Mouse (Mus musculus): ENCODE results near the gene Adra2b. TPM values are rescaled to one million over a fixed set of nuclear protein-coding genes. Genes with fewer than 3 reads are reported as not detected.

Gene Adra2b
- polyA plus RNA-seq, 1 experiment from 2014 or later: 0.33 TPM

DNA sequence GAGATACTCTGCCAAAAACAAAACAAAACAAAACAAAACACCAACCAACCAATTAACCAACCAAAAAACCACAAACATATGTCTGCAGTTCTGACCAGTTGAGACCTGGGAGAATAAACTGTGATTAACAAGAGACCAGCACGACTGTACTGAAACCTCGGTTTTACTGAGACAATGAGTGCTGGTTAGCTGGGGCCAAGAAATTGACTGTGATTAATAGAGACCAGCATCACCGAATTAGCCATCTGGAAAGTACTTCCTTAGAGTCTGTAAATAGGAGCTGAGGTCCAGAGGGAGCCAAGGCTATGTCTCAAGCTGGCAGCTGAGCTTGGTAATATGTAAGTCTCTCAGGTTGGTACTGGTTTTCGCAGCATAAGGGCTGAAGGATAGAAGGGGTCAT is 27.8 kb downstream of the Adra2b start:
- H3K4me1 ChIP-seq: no peaks in the 10 kb centered on the region
- WGBS: 55% methylated on average over 4 of the region's 4 CpGs
- H3K4me3 ChIP-seq (replicated peaks): no peak overlapping the region
- no peaks in the 10 kb centered on the region for H3K36me3 ChIP-seq
- no peaks in the 10 kb centered on the region for H3K9me3 ChIP-seq (replicated peaks)
- H3K27ac ChIP-seq (replicated peaks): no peak overlapping the region
- no peak overlapping the region for H3K9ac ChIP-seq
- H3K27me3 ChIP-seq: no peaks in the 10 kb centered on the region
- no peak for ATAC-seq (ENCODE audit: insufficient number of reproducible peaks, low FRiP score, low TSS enrichment, low read depth)
- H3K4me2 ChIP-seq (replicated peaks): no peak overlapping the region

DNA sequence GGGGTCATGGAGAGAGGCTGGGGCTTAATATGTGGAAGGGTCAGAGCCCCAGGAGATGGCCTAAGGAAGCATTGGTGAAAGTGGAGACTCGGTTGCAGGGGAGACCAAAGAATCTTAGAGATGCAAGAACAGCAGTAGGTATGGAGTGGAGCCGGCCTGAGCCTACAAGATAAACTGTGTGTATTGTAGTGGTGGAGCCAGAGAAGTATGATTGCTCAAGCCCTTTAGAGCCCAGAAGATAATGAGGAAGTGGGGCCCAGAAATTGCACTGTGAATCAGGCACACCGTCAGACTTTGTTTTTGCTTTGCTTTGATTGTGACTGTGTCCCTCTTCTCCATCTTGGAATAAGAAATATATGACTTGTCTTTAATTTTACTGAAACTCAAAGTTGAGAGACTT is 28.3 kb downstream of the Adra2b start:
- no peak overlapping the region for H3K4me3 ChIP-seq (replicated peaks)
- no peaks in the 10 kb centered on the region for H3K9me3 ChIP-seq (replicated peaks)
- H3K4me2 ChIP-seq (replicated peaks): no peak overlapping the region
- H3K36me3 ChIP-seq: no peaks in the 10 kb centered on the region
- 67% methylated on average over 3 of the region's 3 CpGs for WGBS
- H3K27me3 ChIP-seq: no peaks in the 10 kb centered on the region
- H3K9ac ChIP-seq: no peak overlapping the region
- H3K27ac ChIP-seq (replicated peaks): no peak overlapping the region
- no peaks in the 10 kb centered on the region for H3K4me1 ChIP-seq
- no peak for ATAC-seq (ENCODE audit: insufficient number of reproducible peaks, low FRiP score, low TSS enrichment, low read depth)

DNA sequence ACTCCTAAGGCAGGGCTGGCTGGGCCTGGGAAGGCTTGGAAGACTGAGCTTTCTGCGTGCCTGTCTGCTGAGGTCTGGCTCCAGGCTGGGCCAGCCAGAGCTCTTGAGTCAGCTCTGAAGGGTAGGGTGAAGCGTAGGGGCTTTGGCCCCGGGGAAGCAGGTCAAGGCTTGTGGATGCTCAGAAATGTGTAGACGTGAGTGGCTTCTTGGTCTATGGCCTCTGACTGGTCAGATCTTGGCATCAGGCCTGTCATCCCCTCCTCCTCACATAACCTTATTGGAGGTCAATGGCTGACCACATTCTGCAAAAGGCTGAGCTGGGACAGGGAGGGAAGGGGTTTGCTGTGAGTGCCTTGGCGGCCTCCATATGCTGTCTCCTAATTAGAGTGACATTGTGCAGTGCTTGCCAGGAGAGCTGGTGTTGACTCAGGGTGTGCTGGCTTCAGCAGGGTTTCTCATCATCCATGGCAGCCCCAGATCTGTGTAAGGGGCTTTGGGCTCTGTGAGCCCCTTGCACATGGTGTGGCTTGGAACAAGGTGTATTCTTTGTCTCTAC is 31.7 kb downstream of the Adra2b start:
- no peak overlapping the region for H3K4me3 ChIP-seq (replicated peaks)
- no peaks in the 10 kb centered on the region for H3K36me3 ChIP-seq
- H3K9ac ChIP-seq: no peak overlapping the region
- 78% methylated on average over 5 of the region's 5 CpGs for WGBS
- H3K4me2 ChIP-seq (replicated peaks): no peak overlapping the region
- H3K4me1 ChIP-seq: no peaks in the 10 kb centered on the region
- ATAC-seq (ENCODE audit: insufficient number of reproducible peaks, low FRiP score, low TSS enrichment, low read depth): no peak
- H3K27me3 ChIP-seq: no peaks in the 10 kb centered on the region
- H3K27ac ChIP-seq (replicated peaks): no peak overlapping the region
- H3K9me3 ChIP-seq (replicated peaks): no peaks in the 10 kb centered on the region

DNA sequence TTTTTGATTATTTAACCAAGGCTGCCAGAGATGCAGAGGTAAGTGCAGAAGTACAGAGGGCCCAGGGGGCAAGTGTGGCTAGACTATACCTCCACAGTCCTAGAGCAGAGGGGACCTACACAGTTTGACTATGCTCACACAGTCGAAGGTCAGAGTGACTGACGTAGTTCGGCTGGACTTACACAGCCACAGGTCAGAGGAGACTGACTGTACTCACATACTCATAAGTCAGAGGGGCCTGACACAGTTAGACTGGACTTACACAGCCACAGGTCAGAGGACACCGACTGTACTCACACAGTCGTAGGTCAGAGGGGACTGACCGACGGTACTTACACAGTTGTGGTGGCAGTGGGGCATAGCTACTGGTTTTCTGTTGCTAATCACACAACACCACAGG is 35.7 kb downstream of the Adra2b start:
- Histone ChIP-seq H3K4me2 (replicated peaks) (no peak overlapping the region), H3K9me3 (replicated peaks) (no peaks in the 10 kb centered on the region), H3K27me3 (no peaks in the 10 kb centered on the region), H3K4me3 (replicated peaks) (no peak overlapping the region), H3K4me1 (no peaks in the 10 kb centered on the region), H3K36me3 (no peaks in the 10 kb centered on the region), H3K27ac (replicated peaks) (no peak overlapping the region), H3K9ac (no peak overlapping the region)
- 92% methylated on average over 7 of the region's 7 CpGs for WGBS
- no peak for ATAC-seq (ENCODE audit: insufficient number of reproducible peaks, low FRiP score, low TSS enrichment, low read depth)

DNA sequence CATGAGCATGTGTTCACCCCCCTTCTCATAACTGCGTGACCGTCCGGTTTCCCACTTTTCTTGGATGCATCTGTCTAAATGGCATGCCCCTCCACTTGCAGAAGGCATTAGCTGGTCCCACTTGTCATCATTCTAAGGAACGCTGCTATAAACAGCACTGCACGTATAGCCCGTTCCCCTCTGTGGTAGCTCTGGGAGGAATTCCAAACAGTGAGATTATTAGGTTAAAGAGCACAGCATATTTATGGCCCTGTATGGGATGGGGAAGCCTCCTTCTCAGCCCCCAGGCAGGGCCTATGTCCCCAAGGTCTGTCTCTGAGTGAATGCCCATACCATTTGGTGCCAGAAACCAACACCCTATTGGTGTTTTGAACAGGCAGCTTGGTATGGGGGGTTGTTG is 48.1 kb downstream of the Adra2b start:
- H3K9ac ChIP-seq: no peak overlapping the region
- no peak overlapping the region for H3K27ac ChIP-seq (replicated peaks)
- H3K27me3 ChIP-seq: no peaks in the 10 kb centered on the region
- H3K4me2 ChIP-seq (replicated peaks): no peak overlapping the region
- H3K4me3 ChIP-seq (replicated peaks): no peak overlapping the region
- WGBS: 79% methylated on average over 6 of the region's 6 CpGs
- no peaks in the 10 kb centered on the region for H3K36me3 ChIP-seq
- no peak for ATAC-seq (ENCODE audit: insufficient number of reproducible peaks, low FRiP score, low TSS enrichment, low read depth)
- no peaks in the 10 kb centered on the region for H3K9me3 ChIP-seq (replicated peaks)
- no peaks in the 10 kb centered on the region for H3K4me1 ChIP-seq

DNA sequence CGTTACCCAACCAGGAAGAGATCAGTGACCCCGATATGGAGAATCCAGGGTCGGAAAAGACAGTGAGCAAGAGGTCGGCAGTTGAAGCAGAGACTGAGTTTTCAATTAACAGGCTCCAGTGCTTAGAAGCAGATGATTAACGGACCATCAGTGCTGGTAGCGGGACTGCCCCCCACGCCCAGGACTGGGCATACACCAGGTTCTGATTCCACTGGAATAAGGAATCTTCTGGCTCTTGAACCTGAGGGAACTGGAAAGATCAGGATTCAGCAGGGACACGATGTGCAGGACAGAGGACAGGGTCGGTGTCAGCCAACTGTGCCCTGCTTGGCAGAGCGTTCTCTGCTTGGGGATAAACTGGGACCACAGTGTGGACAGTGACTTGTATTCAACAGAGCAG is 52.8 kb downstream of the Adra2b start:
- Histone ChIP-seq H3K9ac (no peak overlapping the region), H3K27ac (replicated peaks) (no peak overlapping the region), H3K36me3 (no peaks in the 10 kb centered on the region), H3K27me3 (no peaks in the 10 kb centered on the region), H3K4me2 (replicated peaks) (no peak overlapping the region), H3K4me3 (replicated peaks) (no peak overlapping the region), H3K9me3 (replicated peaks) (no peaks in the 10 kb centered on the region), H3K4me1 (no peaks in the 10 kb centered on the region)
- ATAC-seq (ENCODE audit: insufficient number of reproducible peaks, low FRiP score, low TSS enrichment, low read depth): no peak
- WGBS: 73% methylated on average over 10 of the region's 10 CpGs

DNA sequence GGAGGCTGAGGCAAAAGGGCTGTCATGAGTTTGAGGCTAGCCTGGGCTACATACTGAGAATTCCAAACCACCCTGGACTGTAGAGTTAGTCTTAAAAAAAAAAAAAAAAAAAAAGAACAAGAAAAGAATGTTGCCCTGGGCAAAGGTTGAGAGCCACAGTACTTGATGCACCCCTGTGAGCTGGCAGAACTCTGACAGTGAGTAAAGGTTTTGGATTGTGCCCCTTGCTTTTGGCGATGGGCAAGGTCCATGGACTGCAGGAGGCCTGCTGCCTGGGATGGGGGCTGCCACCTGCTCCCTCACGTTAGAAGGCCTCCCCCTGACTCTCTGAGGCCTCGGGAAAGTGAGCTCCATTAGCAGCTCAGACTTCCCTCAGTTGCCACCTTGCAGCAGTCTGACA is 53.7 kb downstream of the Adra2b start:
- 49% methylated on average over 3 of the region's 3 CpGs for whole genome bisulfite sequencing
- Histone ChIP-seq H3K4me1 (no peaks in the 10 kb centered on the region), H3K27me3 (no peaks in the 10 kb centered on the region), H3K4me2 (replicated peaks) (no peak overlapping the region), H3K9ac (no peak overlapping the region), H3K9me3 (replicated peaks) (no peaks in the 10 kb centered on the region), H3K4me3 (replicated peaks) (no peak overlapping the region), H3K27ac (replicated peaks) (no peak overlapping the region), H3K36me3 (no peaks in the 10 kb centered on the region)
- ATAC-seq (ENCODE audit: insufficient number of reproducible peaks, low FRiP score, low TSS enrichment, low read depth): no peak

Other genes starting within 250 kb of the Adra2b start
- gene Ncaph, start 229.3 kb upstream of the Adra2b start, polyA plus RNA-seq (2015; fragmentation: Nextera tagmentation; extraction: Ambion mirVana): 60.2 and 62.2 TPM in 2 replicates
- 27.2 and 27.4 TPM in 2 replicates for gene Itpripl1, start 219.8 kb upstream of the Adra2b start, polyA plus RNA-seq (2015; fragmentation: Nextera tagmentation; extraction: Ambion mirVana)
- gene 1810024B03Rik, start 154.9 kb upstream of the Adra2b start, polyA plus RNA-seq (2015; fragmentation: Nextera tagmentation; extraction: Ambion mirVana): 1.9 and 2.3 TPM in 2 replicates
- gene Snrnp200, start 154.8 kb upstream of the Adra2b start, polyA plus RNA-seq (2015; fragmentation: Nextera tagmentation; extraction: Ambion mirVana): 48.1 and 50.0 TPM in 2 replicates
- 65.7 and 73.8 TPM in 2 replicates for gene Ciao1, start 115.4 kb upstream of the Adra2b start, polyA plus RNA-seq (2015; fragmentation: Nextera tagmentation; extraction: Ambion mirVana)
- gene Tmem127, start 115.3 kb upstream of the Adra2b start, polyA plus RNA-seq (2015; fragmentation: Nextera tagmentation; extraction: Ambion mirVana): 30.3 and 30.9 TPM in 2 replicates
- gene Stard7, start 93.0 kb upstream of the Adra2b start, polyA plus RNA-seq (2015; fragmentation: Nextera tagmentation; extraction: Ambion mirVana): 63.5 and 67.6 TPM in 2 replicates
- 9.1 and 10.6 TPM in 2 replicates for gene Dusp2, start 27.0 kb upstream of the Adra2b start, polyA plus RNA-seq (2015; fragmentation: Nextera tagmentation; extraction: Ambion mirVana)
- gene Astl, start 24.6 kb upstream of the Adra2b start, polyA plus RNA-seq (2015; fragmentation: Nextera tagmentation; extraction: Ambion mirVana): 0.24 TPM in 1 of 2 replicates, not detected in the other
- gene Gpat2, start 62.0 kb downstream of the Adra2b start, polyA plus RNA-seq (2015; fragmentation: Nextera tagmentation; extraction: Ambion mirVana): 0.49 and 0.71 TPM in 2 replicates
- gene Fahd2a, start 81.4 kb downstream of the Adra2b start, polyA plus RNA-seq (2015; fragmentation: Nextera tagmentation; extraction: Ambion mirVana): 24.4 and 25.3 TPM in 2 replicates
- 2.8 and 4.8 TPM in 2 replicates for gene Kcnip3, start 158.9 kb downstream of the Adra2b start, polyA plus RNA-seq (2015; fragmentation: Nextera tagmentation; extraction: Ambion mirVana)
- gene Prom2, start 178.3 kb downstream of the Adra2b start, polyA plus RNA-seq (2015; fragmentation: Nextera tagmentation; extraction: Ambion mirVana): 8.9 and 11.2 TPM in 2 replicates
- 4.7 and 5.8 TPM in 2 replicates for gene Zfp661, start 223.9 kb downstream of the Adra2b start, polyA plus RNA-seq (2015; fragmentation: Nextera tagmentation; extraction: Ambion mirVana)
- 113 and 124 TPM in 2 replicates for gene Mrps5, start 224.0 kb downstream of the Adra2b start, polyA plus RNA-seq (2015; fragmentation: Nextera tagmentation; extraction: Ambion mirVana)